Mouse (Mus musculus): Measurements from ENCODE around the gene Atxn1. TPM values are rescaled to one million over a fixed set of nuclear protein-coding genes. Genes with fewer than 3 reads are reported as not detected.
A peak's percentile ranks its signal among the peaks of the same experiment; 100 is the strongest.

The Atxn1 gene
- polyA plus RNA-seq, 1 experiment, result not detected

GRCm38 (mm10) chr13:45558367-45558766 lies 406.4 kb downstream of the Atxn1 start:
- Histone ChIP-seq H3K27ac (ENCODE audit: insufficient read depth, low read depth, low read length) (no peak overlapping the region), H3K4me3 (ENCODE audit: insufficient read depth, low read depth, low read length) (no peak overlapping the region), H3K4me1 (ENCODE audit: control insufficient read depth, insufficient read depth, low read length) (peaks cover 18% of the 10 kb centered on the region)
- TF ChIP-seq POLR2A (IDR thresholded peaks at IDR 0.05; ENCODE audit: insufficient read depth, low read depth, low read length) (no peak), CTCF (IDR thresholded peaks at IDR 0.05; ENCODE audit: insufficient read depth, low read depth, low read length) (no peak)
- 78% methylated on average over 4 of the region's 4 CpGs for WGBS

- TF ChIP-seq CTCF (IDR thresholded peaks at IDR 0.05; ENCODE audit: insufficient read depth, low read depth, low read length) (no peak), POLR2A (IDR thresholded peaks at IDR 0.05; ENCODE audit: insufficient read depth, low read depth, low read length) (no peak)
- H3K4me3 ChIP-seq (ENCODE audit: insufficient read depth, low read depth, low read length), result no peak overlapping the region
- WGBS, result 51% methylated on average over 7 of the region's 7 CpGs
- no peak overlapping the region for H3K27ac ChIP-seq (ENCODE audit: insufficient read depth, low read depth, low read length)
- peaks cover 9% of the 10 kb centered on the region for H3K4me1 ChIP-seq (ENCODE audit: control insufficient read depth, insufficient read depth, low read length)
Measured at GRCm38 (mm10) chr13:45553674-45554073, 411.1 kb downstream of the Atxn1 start.

GRCm38 (mm10) chr13:45547549-45547948 lies 417.3 kb downstream of the Atxn1 start:
- Histone ChIP-seq H3K4me3 (ENCODE audit: insufficient read depth, low read depth, low read length) (no peak overlapping the region), H3K4me1 (ENCODE audit: control insufficient read depth, insufficient read depth, low read length) (no peaks in the 10 kb centered on the region), H3K27ac (ENCODE audit: insufficient read depth, low read depth, low read length) (no peak overlapping the region)
- TF ChIP-seq CTCF (IDR thresholded peaks at IDR 0.05; ENCODE audit: insufficient read depth, low read depth, low read length) (no peak), POLR2A (IDR thresholded peaks at IDR 0.05; ENCODE audit: insufficient read depth, low read depth, low read length) (no peak)
- WGBS, result 62% methylated on average over 5 of the region's 5 CpGs

DNA sequence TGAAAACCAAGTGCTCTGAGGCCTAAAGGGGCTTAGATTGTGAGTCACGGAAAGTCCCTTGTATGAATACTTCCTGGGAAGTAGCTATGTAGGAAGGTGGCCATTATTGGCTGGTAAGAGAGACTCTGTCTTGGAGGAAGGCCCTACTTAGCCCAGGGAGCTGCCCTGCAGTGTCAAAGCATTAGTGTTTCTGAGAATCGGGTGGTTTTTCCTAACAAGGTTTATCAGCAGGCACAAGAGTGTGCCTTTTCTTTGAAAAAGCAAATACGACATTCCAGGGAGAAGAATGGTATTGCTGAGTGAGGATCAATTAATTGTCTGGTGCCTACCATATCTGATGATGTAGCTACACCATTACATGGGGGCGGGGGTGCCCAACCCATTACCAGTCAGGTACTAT lies 417.9 kb downstream of the Atxn1 start:
- no peak overlapping the region for H3K27ac ChIP-seq (ENCODE audit: insufficient read depth, low read depth, low read length)
- no peak overlapping the region for H3K4me3 ChIP-seq (ENCODE audit: insufficient read depth, low read depth, low read length)
- no peaks in the 10 kb centered on the region for H3K4me1 ChIP-seq (ENCODE audit: control insufficient read depth, insufficient read depth, low read length)
- 75% methylated on average over 4 of the region's 4 CpGs for WGBS
- TF ChIP-seq CTCF (IDR thresholded peaks at IDR 0.05; ENCODE audit: insufficient read depth, low read depth, low read length) (no peak), POLR2A (IDR thresholded peaks at IDR 0.05; ENCODE audit: insufficient read depth, low read depth, low read length) (no peak)

DNA sequence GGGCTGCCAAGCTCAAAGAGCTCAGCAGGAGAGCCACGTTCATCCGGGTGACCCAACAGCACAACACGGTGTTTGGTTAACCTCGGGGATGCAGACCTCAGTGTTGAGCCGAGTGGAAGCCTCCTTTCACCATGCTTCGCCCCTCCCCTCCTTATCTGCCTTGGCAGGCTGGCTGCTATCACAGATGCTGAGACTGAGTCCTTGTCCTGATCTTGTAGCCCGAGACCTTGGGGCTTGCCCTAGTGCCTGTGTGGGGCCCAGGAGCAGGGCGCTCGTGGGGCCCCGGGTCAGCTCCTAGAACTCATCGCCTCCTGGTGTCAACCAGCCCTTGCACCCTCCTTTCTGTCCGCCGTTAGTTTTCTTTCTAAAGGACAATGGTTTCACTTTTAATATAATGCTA lies 418.8 kb downstream of the Atxn1 start:
- Histone ChIP-seq H3K4me1 (ENCODE audit: control insufficient read depth, insufficient read depth, low read length) (no peaks in the 10 kb centered on the region), H3K27ac (ENCODE audit: insufficient read depth, low read depth, low read length) (no peak overlapping the region), H3K4me3 (ENCODE audit: insufficient read depth, low read depth, low read length) (no peak overlapping the region)
- TF ChIP-seq CTCF (IDR thresholded peaks at IDR 0.05; ENCODE audit: insufficient read depth, low read depth, low read length), result no peak
- no peak for TF ChIP-seq POLR2A (IDR thresholded peaks at IDR 0.05; ENCODE audit: insufficient read depth, low read depth, low read length)
- 88% methylated on average over 13 of the region's 13 CpGs for WGBS

DNA sequence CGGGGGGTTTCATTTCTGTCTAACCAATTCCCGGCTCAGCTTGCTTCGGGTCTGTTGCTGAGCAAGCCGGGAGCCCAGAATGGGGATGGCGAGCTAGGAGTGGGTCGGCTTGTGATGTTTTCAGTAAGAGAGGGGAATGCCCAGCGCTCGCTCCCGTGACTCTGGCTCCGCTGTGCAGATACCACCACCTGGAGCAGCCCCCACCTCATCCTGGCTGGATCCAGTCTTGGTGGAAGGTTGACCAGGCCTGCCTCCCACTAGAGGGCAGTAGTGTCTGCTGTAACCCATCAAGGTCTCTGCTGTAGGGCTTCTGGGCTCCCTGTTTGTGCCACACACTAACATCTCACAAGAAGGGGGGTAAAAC lies 425.6 kb downstream of the Atxn1 start:
- peaks cover 15% of the 10 kb centered on the region for H3K4me1 ChIP-seq (ENCODE audit: control insufficient read depth, insufficient read depth, low read length)
- TF ChIP-seq POLR2A (IDR thresholded peaks at IDR 0.05; ENCODE audit: insufficient read depth, low read depth, low read length) (no peak), CTCF (IDR thresholded peaks at IDR 0.05; ENCODE audit: insufficient read depth, low read depth, low read length) (peak; percentile 31; the same call in 1 of the 2 replicates)
- 2% methylated on average over 10 of the region's 10 CpGs for WGBS
- H3K27ac ChIP-seq (ENCODE audit: insufficient read depth, low read depth, low read length), result peak overlapping the region; percentile 18; the same call in 1 of the 2 replicates
- peak overlapping the region; percentile 56 for H3K4me3 ChIP-seq (ENCODE audit: insufficient read depth, low read depth, low read length)

- Histone ChIP-seq H3K4me3 (ENCODE audit: insufficient read depth, low read depth, low read length) (peak overlapping the region; percentile 56), H3K4me1 (ENCODE audit: control insufficient read depth, insufficient read depth, low read length) (peaks cover 17% of the 10 kb centered on the region), H3K27ac (ENCODE audit: insufficient read depth, low read depth, low read length) (peak overlapping the region; percentile 18)
- WGBS, result 20% methylated on average over 10 of the region's 10 CpGs
- no peak for TF ChIP-seq POLR2A (IDR thresholded peaks at IDR 0.05; ENCODE audit: insufficient read depth, low read depth, low read length)
- TF ChIP-seq CTCF (IDR thresholded peaks at IDR 0.05; ENCODE audit: insufficient read depth, low read depth, low read length), result peak; percentile 76
Measured at GRCm38 (mm10) chr13:45538532-45539204, 426.1 kb downstream of the Atxn1 start.

GRCm38 (mm10) chr13:45538091-45538490 lies 426.7 kb downstream of the Atxn1 start:
- TF ChIP-seq CTCF (IDR thresholded peaks at IDR 0.05; ENCODE audit: insufficient read depth, low read depth, low read length), result no peak
- no peak for TF ChIP-seq POLR2A (IDR thresholded peaks at IDR 0.05; ENCODE audit: insufficient read depth, low read depth, low read length)

GRCm38 (mm10) chr13:45537110-45537509 lies 427.7 kb downstream of the Atxn1 start:
- 83% methylated on average over 9 of the region's 9 CpGs for WGBS
- H3K27ac ChIP-seq (ENCODE audit: insufficient read depth, low read depth, low read length), result no peak overlapping the region

More at GRCm38 (mm10) chr13:45538091-45538490, 426.7 kb downstream of the Atxn1 start:
- Histone ChIP-seq H3K27ac (ENCODE audit: insufficient read depth, low read depth, low read length) (0 out of 2 replicates have a peak overlapping the region, but pooled peaks have one; percentile 16), H3K4me1 (ENCODE audit: control insufficient read depth, insufficient read depth, low read length) (peaks cover 17% of the 10 kb centered on the region), H3K4me3 (ENCODE audit: insufficient read depth, low read depth, low read length) (no peak overlapping the region)
- 61% methylated on average over 9 of the region's 9 CpGs for WGBS

More at GRCm38 (mm10) chr13:45537110-45537509, 427.7 kb downstream of the Atxn1 start:
- Histone ChIP-seq H3K4me1 (ENCODE audit: control insufficient read depth, insufficient read depth, low read length) (peaks cover 18% of the 10 kb centered on the region), H3K4me3 (ENCODE audit: insufficient read depth, low read depth, low read length) (no peak overlapping the region)
- TF ChIP-seq POLR2A (IDR thresholded peaks at IDR 0.05; ENCODE audit: insufficient read depth, low read depth, low read length) (no peak), CTCF (IDR thresholded peaks at IDR 0.05; ENCODE audit: insufficient read depth, low read depth, low read length) (no peak)

Data from olfactory bulb, adult 2 months (tissue).